Mouse (Mus musculus) MN1 (cell line): Measurements from ENCODE around the gene Ncam1.

ENCODE experiments used
- DNase-seq: peaks from one replicate; pipeline ENCODE4 v3.0.0-alpha.2; 2016; ENCODE audit warnings: low spot score

Gene Ncam1

GRCm38 (mm10) chr9:49499878-49500277 lies 298.8 kb downstream of the Ncam1 start:
- no peak for DNase-seq

GRCm38 (mm10) chr9:49493979-49494649 lies 304.6 kb downstream of the Ncam1 start:
- peak; percentile 86 for DNase-seq

GRCm38 (mm10) chr9:49490609-49491008 lies 308.1 kb downstream of the Ncam1 start:
- peak; percentile 45 for DNase-seq

GRCm38 (mm10) chr9:49488912-49489895 lies 309.5 kb downstream of the Ncam1 start:
- DNase-seq: peak; percentile 81

GRCm38 (mm10) chr9:49488258-49488657 lies 310.5 kb downstream of the Ncam1 start:
- DNase-seq: no peak

- no peak for DNase-seq
Observed at GRCm38 (mm10) chr9:49487657-49487943, 311.1 kb downstream of the Ncam1 start.

- DNase-seq: no peak
Observed at GRCm38 (mm10) chr9:49486805-49487656, 311.7 kb downstream of the Ncam1 start.

GRCm38 (mm10) chr9:49485892-49486311 lies 312.8 kb downstream of the Ncam1 start, which contains the start of gene Ttc12:
Gene Ttc12, minus strand, starts transcription at chr9:49486225.
- peak; percentile 75 for DNase-seq

GRCm38 (mm10) chr9:49485250-49485891 lies 313.4 kb downstream of the Ncam1 start:
- peak; percentile 33 for DNase-seq

GRCm38 (mm10) chr9:49483316-49483715 lies 315.4 kb downstream of the Ncam1 start:
- peak; percentile 63 for DNase-seq

- no peak for DNase-seq
Observed at GRCm38 (mm10) chr9:49472126-49472525, 326.6 kb downstream of the Ncam1 start.

GRCm38 (mm10) chr9:49470946-49471345 lies 327.8 kb downstream of the Ncam1 start:
- no peak for DNase-seq

GRCm38 (mm10) chr9:49470006-49470405 lies 328.7 kb downstream of the Ncam1 start:
- no peak for DNase-seq

GRCm38 (mm10) chr9:49456136-49456535 lies 342.6 kb downstream of the Ncam1 start:
- no peak for DNase-seq

- no peak for DNase-seq
Observed at GRCm38 (mm10) chr9:49452396-49452795, 346.3 kb downstream of the Ncam1 start.
